Mouse (Mus musculus) CH12.LX (cell line): ENCODE measurements around the gene Cd300a. TPM values are rescaled to one million over a fixed set of nuclear protein-coding genes. Genes with fewer than 3 reads are reported as not detected.
A peak's percentile ranks its signal among the peaks of the same experiment; 100 is the strongest.

Experiments
- DNase-seq: peaks from one replicate; pipeline ENCODE4 v3.0.0-alpha.2; 2013; ENCODE audit errors: extremely low read depth
- H3K27ac ChIP-seq: 2 replicates; pipeline ENCODE4 v1.5.1; 2012; ENCODE audit warnings: low read depth, mild to moderate bottlenecking, control low read depth, moderate library complexity; ENCODE audit not compliant: insufficient read depth
- H3K27me3 ChIP-seq: replicated peaks from 2 replicates; pipeline ENCODE3; 2012; ENCODE audit warnings: inconsistent platforms
- H3K36me3 ChIP-seq, 2 experiments: replicated peaks in 1 of 2; 2 replicates each; pipeline versions ENCODE3 to v1.6.1; 2012; ENCODE audit warnings: inconsistent platforms in 1 of 2, low read length in 1 of 2, mild to moderate bottlenecking in 1 of 2, mixed read lengths in 1 of 2, moderate library complexity in 1 of 2; ENCODE audit not compliant: control insufficient read depth in 1 of 2, insufficient read depth in 1 of 2
- H3K4me1 ChIP-seq, 2 experiments: 2 replicates each; pipeline ENCODE4 v1.6.1; 2012; ENCODE audit warnings: inconsistent platforms in 1 of 2, moderate library complexity in 1 of 2; ENCODE audit not compliant: insufficient read depth in 2 of 2, control insufficient read depth in 1 of 2
- H3K4me2 ChIP-seq: 2 replicates; pipeline ENCODE4 v1.6.1; 2012; ENCODE audit warnings: low read depth, mild to moderate bottlenecking, control low read depth; ENCODE audit not compliant: poor library complexity, insufficient read depth, severe bottlenecking
- H3K4me3 ChIP-seq, 3 experiments: fragments of 150-350 bp in 1 of 3; sonication (generic) in 1 of 3; replicated peaks in 1 of 3; 2 replicates each; pipeline versions ENCODE3 to v1.5.1; 2011 to 2012; ENCODE audit warnings: low read depth in 2 of 3, low read length in 2 of 3, mild to moderate bottlenecking in 2 of 3, moderate library complexity in 2 of 3, control low read depth in 1 of 3, improper control_type of control experiment in 1 of 3, inconsistent platforms in 1 of 3, mixed read lengths in 1 of 3; ENCODE audit not compliant: poor library complexity in 1 of 3
- H3K79me2 ChIP-seq: replicated peaks from 2 replicates; pipeline ENCODE4 v1.6.1; 2012; ENCODE audit warnings: mild to moderate bottlenecking, moderate library complexity; ENCODE audit not compliant: control insufficient read depth, poor library complexity, insufficient read depth, severe bottlenecking; ENCODE audit errors: extremely low read depth
- H3K9ac ChIP-seq: 2 replicates; pipeline ENCODE4 v1.6.1; 2012; ENCODE audit warnings: low read depth, mild to moderate bottlenecking, control low read depth, moderate library complexity; ENCODE audit not compliant: insufficient read depth
- H3K9me3 ChIP-seq: replicated peaks from 2 replicates; pipeline ENCODE3; 2012; ENCODE audit warnings: low read length, inconsistent platforms, mixed read lengths
- BHLHE40 ChIP-seq: IDR thresholded peaks from 2 replicates; pipeline ENCODE4 v1.6.1; 2011; ENCODE audit warnings: mild to moderate bottlenecking, low read depth, low read length, improper control_type of control experiment
- CHD2 ChIP-seq: IDR thresholded peaks from 2 replicates; pipeline ENCODE4 v1.6.1; 2011; ENCODE audit warnings: low read length, improper control_type of control experiment
- CTCF ChIP-seq, 2 experiments: IDR thresholded peaks in 1 of 2; conservative IDR thresholded peaks in 1 of 2; 2 replicates each; pipeline ENCODE4 v1.5.1; 2011 to 2012; ENCODE audit warnings: low read depth in 2 of 2, low read length in 2 of 2, improper control_type of control experiment in 1 of 2, inconsistent platforms in 1 of 2, mild to moderate bottlenecking in 1 of 2, moderate library complexity in 1 of 2
- ELF1 ChIP-seq: IDR thresholded peaks from 2 replicates; pipeline ENCODE4 v1.6.1; 2014; ENCODE audit warnings: low read depth, mild to moderate bottlenecking, inconsistent platforms, low read length, improper control_type of control experiment
- HCFC1 ChIP-seq: IDR thresholded peaks from 2 replicates; pipeline ENCODE4 v1.6.1; 2012; ENCODE audit warnings: low read depth, mild to moderate bottlenecking, inconsistent platforms, low read length, improper control_type of control experiment
- KAT2A ChIP-seq: IDR thresholded peaks from 2 replicates; pipeline ENCODE4 v1.6.1; 2012; ENCODE audit warnings: low read length, improper control_type of control experiment, inconsistent platforms; ENCODE audit not compliant: insufficient replicate concordance
- MAFK ChIP-seq: IDR thresholded peaks from 2 replicates; pipeline ENCODE4 v1.6.1; 2011; ENCODE audit warnings: low read length, improper control_type of control experiment; ENCODE audit not compliant: insufficient replicate concordance
- MAX ChIP-seq: IDR thresholded peaks from 2 replicates; pipeline ENCODE4 v1.6.1; 2011; ENCODE audit warnings: low read length, improper control_type of control experiment
- MAZ ChIP-seq: IDR thresholded peaks from 2 replicates; pipeline ENCODE4 v1.6.1; 2012; ENCODE audit warnings: low read depth, mild to moderate bottlenecking, inconsistent platforms, low read length, improper control_type of control experiment, moderate library complexity
- MXI1 ChIP-seq: IDR thresholded peaks from 2 replicates; pipeline ENCODE4 v1.6.1; 2011; ENCODE audit warnings: mild to moderate bottlenecking, low read depth, low read length, improper control_type of control experiment
- NRF1 ChIP-seq: IDR thresholded peaks from 2 replicates; pipeline ENCODE4 v1.6.1; 2014; ENCODE audit warnings: low read depth, mild to moderate bottlenecking, inconsistent platforms, low read length, improper control_type of control experiment, moderate library complexity
- PAX5 ChIP-seq: IDR thresholded peaks from 2 replicates; pipeline ENCODE4 v1.6.1; 2012; ENCODE audit warnings: low read length, inconsistent platforms, mixed read lengths
- POLR2AphosphoS2 ChIP-seq: IDR thresholded peaks from 2 replicates; pipeline ENCODE4 v1.6.1; 2011; ENCODE audit warnings: low read depth, low read length, improper control_type of control experiment
- RAD21 ChIP-seq: IDR thresholded peaks from 2 replicates; pipeline ENCODE4 v1.6.1; 2011; ENCODE audit warnings: low read depth, mild to moderate bottlenecking, low read length, improper control_type of control experiment, moderate library complexity
- RCOR1 ChIP-seq: conservative IDR thresholded peaks from 2 replicates; pipeline ENCODE4 v1.6.1; 2012; ENCODE audit warnings: low read depth, mild to moderate bottlenecking, inconsistent platforms, low read length, improper control_type of control experiment
- SIN3A ChIP-seq: IDR thresholded peaks from 2 replicates; pipeline ENCODE4 v1.6.1; 2012; ENCODE audit warnings: low read length, improper control_type of control experiment, inconsistent platforms
- SMC3 ChIP-seq: IDR thresholded peaks from 2 replicates; pipeline ENCODE4 v1.6.1; 2011; ENCODE audit warnings: low read depth, low read length, improper control_type of control experiment
- ZKSCAN1 ChIP-seq: IDR thresholded peaks from 2 replicates; pipeline ENCODE4 v1.6.1; 2012; ENCODE audit warnings: low read depth, inconsistent platforms, low read length, improper control_type of control experiment, borderline replicate concordance
- dilution Hi-C: fragments of 300-500 bp; cut with MboI; formaldehyde crosslinking; loops from 2 replicates; pipeline ENCODE4 v1.14.3; 2020; ENCODE audit warnings: low sequenced_read_pairs; ENCODE audit not compliant: extremely low pct_unique_long_range_greater_than_20kb, extremely low pct_ligation_motif_present
- in situ Hi-C: fragments of 300-500 bp; cut with MboI; formaldehyde crosslinking; loops from 3 replicates; pipeline ENCODE4 v1.14.3; 2019; ENCODE audit warnings: low sequenced_read_pairs, low pct_ligation_motif_present, low pct_unique_long_range_greater_than_20kb, mixed read lengths
- polyA plus RNA-seq: library from polyadenylated mRNA; unstranded; fragments of >175 nt; gene quantifications from 2 replicates; pipeline ENCODE4 v1.2.1, GENCODE M21; 2012; ENCODE audit warnings: low read depth; ENCODE audit not compliant: insufficient read length
- total RNA-seq, 2 experiments: library from RNA; depleted of rRNA; stranded (reverse); fragments of 300-350 nt in 1 of 2; fragments of >200 nt in 1 of 2; gene quantifications; 2 replicates each; pipeline ENCODE4 v1.2.3; 2012 to 2014

Cd300a gene
- total and polyA plus RNA-seq, 3 experiments: 0.13 to 1.0 (median 0.32) TPM

DNA sequence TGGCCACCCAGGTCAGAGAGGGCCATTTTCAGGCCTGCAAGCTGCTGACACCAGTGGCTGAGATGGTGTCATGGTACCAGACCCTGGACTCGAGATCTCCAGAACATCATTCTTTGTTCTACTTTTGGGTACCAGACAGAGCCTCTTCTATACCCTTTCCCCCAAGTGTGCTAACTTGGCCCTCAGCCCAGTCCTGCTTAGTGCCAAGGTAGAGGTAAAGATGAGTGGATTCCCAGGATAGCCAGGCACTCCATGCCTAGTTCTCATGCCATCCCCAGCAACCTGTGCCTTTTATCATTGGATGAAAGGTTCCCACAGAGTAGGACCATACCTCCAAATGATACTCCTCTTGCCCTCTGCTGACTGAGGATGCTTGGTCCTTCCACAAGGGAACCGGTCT is 18.3 kb upstream of the Cd300a start:
- DNase-seq: no peak
- Histone ChIP-seq H3K4me1 (peaks cover 33 to 71% of the 10 kb centered on the region in 2 experiments), H3K36me3 (no peaks in the 10 kb centered on the region), H3K9me3 (no peaks in the 10 kb centered on the region)
- TF ChIP-seq ELF1: no peak
- TF ChIP-seq ZKSCAN1: no peak
- TF ChIP-seq, all 38 proteins: peak for 0
- Histone ChIP-seq H3K27ac (no peak overlapping the region), H3K4me3 (no peak overlapping the region), H3K79me2 (no peaks in the 10 kb centered on the region), H3K4me2 (no peak overlapping the region), H3K9ac (no peak overlapping the region), H3K27me3 (no peaks in the 10 kb centered on the region)
- dilution Hi-C loops: no loop called here
- in situ Hi-C loops: no loop called here

DNA sequence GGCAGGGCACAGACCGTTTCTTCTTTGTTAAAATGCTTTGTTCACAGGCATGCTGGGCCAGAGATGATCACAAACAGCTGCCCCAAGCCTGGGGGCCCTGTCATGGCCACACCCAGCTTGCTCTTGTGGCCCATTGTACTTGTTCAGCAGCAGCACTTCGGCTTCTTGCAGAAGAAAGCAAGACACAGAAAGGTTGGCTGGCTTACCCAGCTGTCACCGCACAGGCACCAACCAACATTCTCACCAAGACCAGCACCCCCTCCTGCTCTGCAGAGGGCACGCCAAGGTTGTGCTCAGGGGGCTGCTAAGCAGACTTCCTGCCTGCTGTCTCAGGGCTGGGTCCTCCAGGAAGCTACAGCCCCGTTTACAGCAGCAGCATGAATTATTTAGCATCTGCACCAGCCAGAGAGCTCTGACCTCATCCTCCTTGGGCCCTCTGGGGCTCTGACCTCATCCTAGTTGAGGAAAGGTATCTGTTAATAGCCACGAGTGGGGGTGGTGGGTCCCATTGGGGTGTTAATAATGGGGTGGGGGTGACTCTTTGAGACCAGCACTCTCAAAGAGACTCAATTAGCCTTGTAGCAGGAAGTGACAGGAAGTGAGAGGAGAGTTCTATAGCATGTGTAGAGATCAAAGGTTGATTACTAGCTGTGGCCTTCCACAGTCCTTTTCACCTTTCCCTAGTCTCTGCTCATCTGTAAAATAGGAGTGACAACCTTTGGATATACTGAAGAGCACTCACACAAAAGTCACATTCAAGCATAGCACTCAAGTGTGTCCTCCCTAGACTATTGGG is 16.6 kb upstream of the Cd300a start:
- H3K9ac ChIP-seq: no peak overlapping the region
- dilution Hi-C loops: no loop called here
- H3K9me3 ChIP-seq: no peaks in the 10 kb centered on the region
- no peaks in the 10 kb centered on the region for H3K27me3 ChIP-seq
- H3K36me3 ChIP-seq: no peaks in the 10 kb centered on the region
- H3K4me1 ChIP-seq: peaks cover 28 to 71% of the 10 kb centered on the region in 2 experiments
- no peak overlapping the region for H3K4me3 ChIP-seq
- H3K4me2 ChIP-seq: no peak overlapping the region
- H3K27ac ChIP-seq: no peak overlapping the region
- DNase-seq: peak; percentile 45
- no peaks in the 10 kb centered on the region for H3K79me2 ChIP-seq
- TF ChIP-seq RAD21: no peak
- TF ChIP-seq ELF1: peak; percentile 21; the same call in 1 of the 2 replicates
- 0 out of 2 replicates have a peak, but pooled peaks have one; percentile 31 for TF ChIP-seq MAZ
- in situ Hi-C loops: no loop called here

DNA sequence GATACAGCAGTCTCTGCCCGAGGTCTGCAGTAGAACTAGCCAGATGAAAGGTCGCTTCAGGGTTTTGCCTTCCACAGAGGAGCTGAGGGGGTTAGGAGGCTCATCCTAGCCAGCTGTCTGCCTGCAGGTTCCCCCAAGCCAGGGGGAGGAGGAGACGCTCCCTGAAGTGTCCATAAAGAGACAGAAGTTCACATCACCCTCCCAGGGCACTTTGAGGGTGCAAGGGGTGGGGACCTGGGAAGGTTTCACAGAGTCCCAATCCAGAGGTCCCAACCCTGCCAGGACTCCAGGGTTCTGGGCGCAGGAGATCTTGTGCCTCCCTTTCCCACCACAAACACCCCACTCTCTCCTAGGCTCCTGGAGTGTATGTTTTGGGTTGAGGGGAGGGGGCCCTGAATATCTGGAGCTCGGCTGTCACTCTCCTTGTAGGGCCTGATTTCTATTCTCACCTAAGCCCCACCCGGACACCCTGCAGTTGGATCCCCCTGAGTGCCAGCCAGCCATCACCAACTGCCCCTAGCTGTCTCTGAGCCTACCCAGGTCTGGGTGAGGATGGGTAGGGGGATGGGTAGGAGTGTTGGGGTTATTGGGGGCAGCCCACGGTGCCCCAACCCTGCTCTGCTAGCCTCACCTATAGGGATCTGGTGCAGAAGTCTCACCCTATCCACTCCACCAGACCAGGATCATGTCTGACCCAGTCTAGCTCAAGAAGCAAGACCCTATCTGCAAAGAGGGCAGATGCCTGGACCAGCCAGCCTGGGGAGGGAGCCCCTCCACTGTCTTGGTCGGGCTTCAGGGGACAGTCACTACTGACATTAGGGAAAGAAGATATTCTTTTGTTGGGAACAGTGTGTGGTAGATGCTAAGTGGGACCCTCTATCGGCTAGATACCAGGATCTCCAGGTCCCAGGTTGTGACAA is 15.4 kb upstream of the Cd300a start:
- H3K9me3 ChIP-seq: no peaks in the 10 kb centered on the region

More for the DNA sequence above, 15.4 kb upstream of the Cd300a start:
- Histone ChIP-seq H3K9ac (no peak overlapping the region), H3K4me3 (no peak overlapping the region), H3K4me2 (no peak overlapping the region), H3K79me2 (no peaks in the 10 kb centered on the region), H3K36me3 (no peaks in the 10 kb centered on the region), H3K27ac (no peak overlapping the region), H3K27me3 (no peaks in the 10 kb centered on the region), H3K4me1 (peaks cover 24 to 69% of the 10 kb centered on the region in 2 experiments)
- in situ Hi-C loops (loop anchor here (5.0 kb wide), 3 partner anchors 38 to 137 kb away; no protein-coding TSS in a partner anchor), dilution Hi-C loops (no loop called here)
- TF ChIP-seq RCOR1: no peak
- TF ChIP-seq CTCF (conservative IDR thresholded peaks at IDR 0.05 in 1 of 2, IDR thresholded peaks at IDR 0.05 in 1 of 2; ENCODE audit: low read depth in 2 of 2, low read length in 2 of 2): no peak
- no peak for TF ChIP-seq HCFC1
- TF ChIP-seq MAX: no peak
- no peak for TF ChIP-seq KAT2A
- TF ChIP-seq PAX5: no peak
- no peak for TF ChIP-seq POLR2AphosphoS2
- no peak for TF ChIP-seq SIN3A
- TF ChIP-seq BHLHE40: no peak
- no peak for TF ChIP-seq CHD2
- no peak for TF ChIP-seq MXI1
- TF ChIP-seq MAFK: no peak
- TF ChIP-seq SMC3: no peak
- TF ChIP-seq NRF1: no peak
- no peak for DNase-seq
